Mouse (Mus musculus): ENCODE results near the gene Slit1. TPM values are rescaled to one million over a fixed set of nuclear protein-coding genes. Genes with fewer than 3 reads are reported as not detected.

The Slit1 gene
- 1.0 and 1.1 TPM in 2 replicates for polyA plus RNA-seq (2014; fragmentation: Nextera tagmentation; extraction: Ambion mirVana)

GRCm38 (mm10) chr19:41743396-41743795 lies at the start of gene Slit1:
Slit1 (minus strand) TSS chr19:41743665.
- under 1% methylated on average over 36 of the region's 44 CpGs for WGBS
- ATAC-seq (ENCODE audit: insufficient number of reproducible peaks, low FRiP score, low TSS enrichment, low read depth), result no peak
- Histone ChIP-seq H3K27me3 (ENCODE audit: control insufficient read depth, insufficient read depth, low read length) (peaks cover 60% of the 10 kb centered on the region), H3K27ac (replicated peaks; ENCODE audit: low read depth, low read length) (no peak within 1 kb of the TSS), H3K4me3 (ENCODE audit: low read depth, low read length) (peak within 1 kb of the TSS; percentile 39), H3K36me3 (ENCODE audit: control insufficient read depth, insufficient read depth, low read length) (no peaks in the 10 kb centered on the region), H3K4me1 (ENCODE audit: control insufficient read depth, insufficient read depth, low read length) (peaks cover 21% of the 10 kb centered on the region), H3K9me3 (ENCODE audit: control insufficient read depth, low read length) (no peaks in the 10 kb centered on the region), H3K9ac (ENCODE audit: low read length) (no peak within 1 kb of the TSS), H3K4me2 (ENCODE audit: low read depth, severe bottlenecking) (peak within 1 kb of the TSS; percentile 88)
- DNase-seq (ENCODE audit: low spot score), result peak; percentile 60

- DNase-seq (ENCODE audit: low spot score) (no peak), ATAC-seq (ENCODE audit: insufficient number of reproducible peaks, low FRiP score, low TSS enrichment, low read depth) (no peak)
- 78% methylated on average over 1 of the region's 1 CpGs for WGBS
- H3K36me3 ChIP-seq (ENCODE audit: control insufficient read depth, insufficient read depth, low read length), result peaks cover 3% of the 10 kb centered on the region; the same call in 1 of the 2 replicates
- no peaks in the 10 kb centered on the region for H3K27me3 ChIP-seq (ENCODE audit: control insufficient read depth, insufficient read depth, low read length)
- no peak overlapping the region for H3K4me2 ChIP-seq (ENCODE audit: low read depth, severe bottlenecking)
- H3K27ac ChIP-seq (replicated peaks; ENCODE audit: low read depth, low read length), result no peak overlapping the region
- no peaks in the 10 kb centered on the region; the same call in 1 of the 2 replicates for H3K9me3 ChIP-seq (ENCODE audit: control insufficient read depth, low read length)
- H3K9ac ChIP-seq (ENCODE audit: low read length), result no peak overlapping the region
- no peak overlapping the region for H3K4me3 ChIP-seq (ENCODE audit: low read depth, low read length)
- H3K4me1 ChIP-seq (ENCODE audit: control insufficient read depth, insufficient read depth, low read length), result no peaks in the 10 kb centered on the region
Measured at GRCm38 (mm10) chr19:41792934-41793486, 49.5 kb upstream of the Slit1 start.

- no peak overlapping the region for H3K4me2 ChIP-seq (ENCODE audit: low read depth, severe bottlenecking)
- no peak for ATAC-seq (ENCODE audit: insufficient number of reproducible peaks, low FRiP score, low TSS enrichment, low read depth)
- no peak overlapping the region for H3K4me3 ChIP-seq (ENCODE audit: low read depth, low read length)
- peaks cover 5% of the 10 kb centered on the region; the same call in 1 of the 2 replicates for H3K36me3 ChIP-seq (ENCODE audit: control insufficient read depth, insufficient read depth, low read length)
- no peaks in the 10 kb centered on the region for H3K4me1 ChIP-seq (ENCODE audit: control insufficient read depth, insufficient read depth, low read length)
- no peaks in the 10 kb centered on the region; the same call in 1 of the 2 replicates for H3K9me3 ChIP-seq (ENCODE audit: control insufficient read depth, low read length)
- no peak overlapping the region for H3K9ac ChIP-seq (ENCODE audit: low read length)
- no peaks in the 10 kb centered on the region for H3K27me3 ChIP-seq (ENCODE audit: control insufficient read depth, insufficient read depth, low read length)
- no peak for DNase-seq (ENCODE audit: low spot score)
- 98% methylated on average over 2 of the region's 2 CpGs for WGBS
- no peak overlapping the region for H3K27ac ChIP-seq (replicated peaks; ENCODE audit: low read depth, low read length)
Measured at GRCm38 (mm10) chr19:41791384-41791783, 47.9 kb upstream of the Slit1 start.

GRCm38 (mm10) chr19:41789110-41789961 lies 45.9 kb upstream of the Slit1 start:
- Histone ChIP-seq H3K27me3 (ENCODE audit: control insufficient read depth, insufficient read depth, low read length) (no peaks in the 10 kb centered on the region), H3K27ac (replicated peaks; ENCODE audit: low read depth, low read length) (no peak overlapping the region), H3K9ac (ENCODE audit: low read length) (no peak overlapping the region), H3K4me2 (ENCODE audit: low read depth, severe bottlenecking) (no peak overlapping the region), H3K4me3 (ENCODE audit: low read depth, low read length) (no peak overlapping the region), H3K36me3 (ENCODE audit: control insufficient read depth, insufficient read depth, low read length) (peaks cover 7% of the 10 kb centered on the region; the same call in 1 of the 2 replicates), H3K4me1 (ENCODE audit: control insufficient read depth, insufficient read depth, low read length) (no peaks in the 10 kb centered on the region), H3K9me3 (ENCODE audit: control insufficient read depth, low read length) (no peaks in the 10 kb centered on the region; the same call in 1 of the 2 replicates)
- WGBS, result 72% methylated on average over 10 of the region's 10 CpGs
- ATAC-seq (ENCODE audit: insufficient number of reproducible peaks, low FRiP score, low TSS enrichment, low read depth) (no peak; the same call in 1 of the 2 replicates), DNase-seq (ENCODE audit: low spot score) (peak; percentile 35)

GRCm38 (mm10) chr19:41786896-41787295 lies 43.4 kb upstream of the Slit1 start:
- no peaks in the 10 kb centered on the region; the same call in 1 of the 2 replicates for H3K9me3 ChIP-seq (ENCODE audit: control insufficient read depth, low read length)
- ATAC-seq (ENCODE audit: insufficient number of reproducible peaks, low FRiP score, low TSS enrichment, low read depth) (no peak), DNase-seq (ENCODE audit: low spot score) (no peak)
- 94% methylated on average over 1 of the region's 1 CpGs for WGBS
- no peaks in the 10 kb centered on the region for H3K4me1 ChIP-seq (ENCODE audit: control insufficient read depth, insufficient read depth, low read length)
- H3K36me3 ChIP-seq (ENCODE audit: control insufficient read depth, insufficient read depth, low read length), result peaks cover 7% of the 10 kb centered on the region; the same call in 1 of the 2 replicates
- H3K27ac ChIP-seq (replicated peaks; ENCODE audit: low read depth, low read length), result no peak overlapping the region
- no peak overlapping the region for H3K9ac ChIP-seq (ENCODE audit: low read length)
- no peak overlapping the region for H3K4me2 ChIP-seq (ENCODE audit: low read depth, severe bottlenecking)
- no peaks in the 10 kb centered on the region for H3K27me3 ChIP-seq (ENCODE audit: control insufficient read depth, insufficient read depth, low read length)
- no peak overlapping the region for H3K4me3 ChIP-seq (ENCODE audit: low read depth, low read length)

GRCm38 (mm10) chr19:41777514-41777913 lies 34.0 kb upstream of the Slit1 start:
- H3K4me3 ChIP-seq (ENCODE audit: low read depth, low read length), result no peak overlapping the region
- no peak overlapping the region for H3K4me2 ChIP-seq (ENCODE audit: low read depth, severe bottlenecking)
- no peak overlapping the region for H3K27ac ChIP-seq (replicated peaks; ENCODE audit: low read depth, low read length)
- DNase-seq (ENCODE audit: low spot score) (no peak), ATAC-seq (ENCODE audit: insufficient number of reproducible peaks, low FRiP score, low TSS enrichment, low read depth) (no peak)
- H3K4me1 ChIP-seq (ENCODE audit: control insufficient read depth, insufficient read depth, low read length), result no peaks in the 10 kb centered on the region
- H3K27me3 ChIP-seq (ENCODE audit: control insufficient read depth, insufficient read depth, low read length), result no peaks in the 10 kb centered on the region
- no peak overlapping the region for H3K9ac ChIP-seq (ENCODE audit: low read length)
- no peaks in the 10 kb centered on the region for H3K9me3 ChIP-seq (ENCODE audit: control insufficient read depth, low read length)
- peaks cover 21% of the 10 kb centered on the region for H3K36me3 ChIP-seq (ENCODE audit: control insufficient read depth, insufficient read depth, low read length)
- 91% methylated on average over 6 of the region's 6 CpGs for whole genome bisulfite sequencing

- no peak overlapping the region for H3K4me3 ChIP-seq (ENCODE audit: low read depth, low read length)
- no peaks in the 10 kb centered on the region for H3K27me3 ChIP-seq (ENCODE audit: control insufficient read depth, insufficient read depth, low read length)
- DNase-seq (ENCODE audit: low spot score), result no peak
- peaks cover 12% of the 10 kb centered on the region for H3K36me3 ChIP-seq (ENCODE audit: control insufficient read depth, insufficient read depth, low read length)
- no peak overlapping the region for H3K4me2 ChIP-seq (ENCODE audit: low read depth, severe bottlenecking)
- no peak overlapping the region for H3K27ac ChIP-seq (replicated peaks; ENCODE audit: low read depth, low read length)
- no peaks in the 10 kb centered on the region for H3K9me3 ChIP-seq (ENCODE audit: control insufficient read depth, low read length)
- H3K9ac ChIP-seq (ENCODE audit: low read length), result no peak overlapping the region
- no peak for ATAC-seq (ENCODE audit: insufficient number of reproducible peaks, low FRiP score, low TSS enrichment, low read depth)
- H3K4me1 ChIP-seq (ENCODE audit: control insufficient read depth, insufficient read depth, low read length), result no peaks in the 10 kb centered on the region
- WGBS, result 94% methylated on average over 7 of the region's 7 CpGs
Measured at GRCm38 (mm10) chr19:41768711-41769110, 25.2 kb upstream of the Slit1 start.

- Histone ChIP-seq H3K27me3 (ENCODE audit: control insufficient read depth, insufficient read depth, low read length) (no peaks in the 10 kb centered on the region), H3K9me3 (ENCODE audit: control insufficient read depth, low read length) (no peaks in the 10 kb centered on the region), H3K9ac (ENCODE audit: low read length) (no peak overlapping the region), H3K4me2 (ENCODE audit: low read depth, severe bottlenecking) (no peak overlapping the region), H3K4me3 (ENCODE audit: low read depth, low read length) (no peak overlapping the region), H3K36me3 (ENCODE audit: control insufficient read depth, insufficient read depth, low read length) (peaks cover 2% of the 10 kb centered on the region; the same call in 1 of the 2 replicates), H3K27ac (replicated peaks; ENCODE audit: low read depth, low read length) (no peak overlapping the region), H3K4me1 (ENCODE audit: control insufficient read depth, insufficient read depth, low read length) (no peaks in the 10 kb centered on the region; the same call in 1 of the 2 replicates)
- ATAC-seq (ENCODE audit: insufficient number of reproducible peaks, low FRiP score, low TSS enrichment, low read depth) (no peak), DNase-seq (ENCODE audit: low spot score) (no peak)
- 88% methylated on average over 5 of the region's 5 CpGs for WGBS
Measured at GRCm38 (mm10) chr19:41766628-41767027, 23.2 kb upstream of the Slit1 start.
